Mouse (Mus musculus) cerebellum, adult 11 months (tissue): ENCODE data around the gene Mmp9.

Experiments
- DNase-seq: peaks from one replicate; pipeline ENCODE4 v3.0.0; 2022

Mmp9 gene

GRCm38 (mm10) chr2:164956195-164956594 is 15.6 kb downstream of the Mmp9 start:
- no peak for DNase-seq

- DNase-seq: no peak
Measured at GRCm38 (mm10) chr2:164957548-164958315, 17.2 kb downstream of the Mmp9 start.

GRCm38 (mm10) chr2:164960716-164961441 is 20.3 kb downstream of the Mmp9 start, which contains the start of gene Slc12a5:
Slc12a5 (plus strand) TSS chr2:164960802.
- DNase-seq: peak; percentile 79

- peak; percentile 79 for DNase-seq
Measured at GRCm38 (mm10) chr2:164961506-164962182, 21.1 kb downstream of the Mmp9 start.

- no peak for DNase-seq
Measured at GRCm38 (mm10) chr2:164962183-164962580, 21.6 kb downstream of the Mmp9 start.

GRCm38 (mm10) chr2:164964242-164964894 is 23.8 kb downstream of the Mmp9 start:
- DNase-seq: no peak

- DNase-seq: no peak
Measured at GRCm38 (mm10) chr2:164964981-164965380, 24.4 kb downstream of the Mmp9 start.

- no peak for DNase-seq
Measured at GRCm38 (mm10) chr2:164966381-164966780, 25.8 kb downstream of the Mmp9 start.

GRCm38 (mm10) chr2:164967193-164967592 is 26.6 kb downstream of the Mmp9 start:
- peak; percentile 51 for DNase-seq

- DNase-seq: peak; percentile 85
Measured at GRCm38 (mm10) chr2:164967761-164968440, 27.3 kb downstream of the Mmp9 start.

GRCm38 (mm10) chr2:164968451-164968851 is 27.9 kb downstream of the Mmp9 start:
- peak; percentile 57 for DNase-seq

- peak; percentile 52 for DNase-seq
Measured at GRCm38 (mm10) chr2:164969348-164969781, 28.8 kb downstream of the Mmp9 start.

- peak; percentile 81 for DNase-seq
Measured at GRCm38 (mm10) chr2:164970631-164971196, 30.1 kb downstream of the Mmp9 start.

GRCm38 (mm10) chr2:164972646-164973045 is 32.1 kb downstream of the Mmp9 start:
- no peak for DNase-seq

- DNase-seq: no peak
Measured at GRCm38 (mm10) chr2:164975611-164976010, 35.0 kb downstream of the Mmp9 start.

GRCm38 (mm10) chr2:164979749-164980148 is 39.2 kb downstream of the Mmp9 start:
- no peak for DNase-seq

- no peak for DNase-seq
Measured at GRCm38 (mm10) chr2:164985962-164986361, 45.4 kb downstream of the Mmp9 start.

- peak; percentile 74 for DNase-seq
Measured at GRCm38 (mm10) chr2:164986371-164987027, 45.9 kb downstream of the Mmp9 start.

GRCm38 (mm10) chr2:164988777-164989176 is 48.2 kb downstream of the Mmp9 start:
- no peak for DNase-seq

GRCm38 (mm10) chr2:164991111-164991510 is 50.5 kb downstream of the Mmp9 start:
- DNase-seq: no peak

GRCm38 (mm10) chr2:164991808-164992207 is 51.2 kb downstream of the Mmp9 start:
- no peak for DNase-seq
